ENCODE assay signal across 12 mouse cellular contexts in the genomic region with DNA sequence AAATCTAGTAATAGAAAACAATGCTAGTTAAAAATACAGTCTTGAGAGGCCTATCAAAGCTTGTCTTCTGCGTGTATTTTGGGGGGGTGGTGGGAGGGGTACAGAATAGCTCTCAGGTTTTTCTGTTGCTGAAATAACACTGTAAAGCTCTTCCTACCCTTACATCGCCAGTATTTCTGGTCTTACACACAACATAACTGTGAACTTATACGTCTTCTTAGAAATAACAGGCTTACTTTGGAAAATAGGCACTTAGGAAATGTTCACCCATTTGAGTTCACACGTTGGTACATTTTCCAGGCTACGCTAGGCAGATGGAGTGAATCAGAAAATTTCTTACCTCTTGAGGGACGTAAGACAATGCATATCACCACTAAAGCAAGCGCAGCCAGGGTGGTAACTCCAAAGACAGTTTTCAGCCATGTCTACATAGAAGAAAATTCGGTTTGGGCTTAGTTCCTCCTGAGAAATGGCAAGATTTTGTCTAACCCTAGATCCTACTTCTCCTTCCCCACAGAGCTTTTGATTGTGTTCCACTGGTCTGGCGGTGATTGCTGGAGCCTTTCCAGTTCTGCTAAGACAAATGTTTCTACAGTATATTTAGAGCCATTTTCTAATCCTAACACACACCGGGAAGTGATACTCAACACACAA. TPM values are rescaled to one million over a fixed set of nuclear protein-coding genes. Genes with fewer than 3 reads are reported as not detected.
DNase-seq lines count a peak whose midpoint lies in the region; ATAC-seq and TF ChIP-seq lines count a peak whose summit lies in the region.
"Had no signal": no experiment of that assay in that cellular context is flagged by ENCODE, and none has a peak within 500 bp of the region (broad histone marks: within the 10 kb centered on the region; RNA-seq: fewer than 3 reads in every experiment).

No protein-coding gene starts in this region.

- no peaks in the 10 kb centered on the region for H3K4me1 ChIP-seq in heart, embryonic 14.5 days (ENCODE audit: control insufficient read depth in 2 of 2, insufficient read depth in 2 of 2, low read length in 2 of 2)
- H3K4me1 ChIP-seq in neural tube, embryonic 11.5 days (ENCODE audit: control insufficient read depth, insufficient read depth, low read length), result no peaks in the 10 kb centered on the region
- no peaks in the 10 kb centered on the region for H3K4me1 ChIP-seq in intestine, embryonic 15.5 days (replicated peaks)
- H3K4me1 ChIP-seq in liver, postnatal 0 days (ENCODE audit: insufficient read depth), result no peaks in the 10 kb centered on the region

- H3K4me2 ChIP-seq in heart, embryonic 14.5 days (ENCODE audit: low read length), result peak overlapping the region; percentile 13
- H3K4me2 ChIP-seq in neural tube, embryonic 11.5 days (ENCODE audit: low read depth), result peak overlapping the region; percentile 12; the same call in 1 of the 2 replicates
- H3K4me2 ChIP-seq in intestine, embryonic 15.5 days (replicated peaks), result peak overlapping the region; percentile 36
- no peak overlapping the region for H3K4me2 ChIP-seq in liver, postnatal 0 days (ENCODE audit: low read depth, low read length)

- no peaks in the 10 kb centered on the region for H3K36me3 ChIP-seq in heart, embryonic 14.5 days (ENCODE audit: control insufficient read depth, insufficient read depth, low read length)
- H3K36me3 ChIP-seq in neural tube, embryonic 11.5 days (ENCODE audit: control insufficient read depth, insufficient read depth, low read length), result no peaks in the 10 kb centered on the region
- no peaks in the 10 kb centered on the region for H3K36me3 ChIP-seq in intestine, embryonic 15.5 days
- no peaks in the 10 kb centered on the region for H3K36me3 ChIP-seq in liver, postnatal 0 days (replicated peaks; ENCODE audit: insufficient read depth, low read length)

- DNase-seq in heart, postnatal 25 days (ENCODE audit: low spot score), result no peak
- DNase-seq in neural tube, embryonic 11.5 days (ENCODE audit: low spot score), result peak; percentile 16
- DNase-seq in neural tube, embryonic 10.5 days (ENCODE audit: extremely low spot score, low spot score), result no peak
- peak; percentile 55 for DNase-seq in telencephalon, adult 2 months (ENCODE audit: low read depth, low spot score)
- no peak for DNase-seq in thymus, adult 18-20 months
- no peak for DNase-seq in liver, postnatal 0 days
- DNase-seq: kidney, adult 11 months had no signal

- intact Hi-C loops in heart, postnatal 25 days (cut with DNase I), result no loop called here

- no peaks in the 10 kb centered on the region for H3K27me3 ChIP-seq in heart, embryonic 14.5 days (ENCODE audit: control insufficient read depth, insufficient read depth, low read length)
- H3K27me3 ChIP-seq in neural tube, embryonic 11.5 days (ENCODE audit: control insufficient read depth, insufficient read depth, low read length), result no peaks in the 10 kb centered on the region
- no peaks in the 10 kb centered on the region for H3K27me3 ChIP-seq in intestine, embryonic 15.5 days (replicated peaks)
- H3K27me3 ChIP-seq in liver, postnatal 0 days (ENCODE audit: insufficient read depth, low read length), result no peaks in the 10 kb centered on the region

- H3K9me3 ChIP-seq in heart, embryonic 14.5 days (ENCODE audit: control insufficient read depth, low read length), result no peaks in the 10 kb centered on the region
- H3K9me3 ChIP-seq in neural tube, embryonic 11.5 days (ENCODE audit: control insufficient read depth, low read length), result no peaks in the 10 kb centered on the region
- no peaks in the 10 kb centered on the region for H3K9me3 ChIP-seq in intestine, embryonic 15.5 days
- H3K9me3 ChIP-seq in liver, postnatal 0 days (ENCODE audit: low read length), result no peaks in the 10 kb centered on the region

- no peak overlapping the region; a peak in 2 of 4 replicates for H3K27ac ChIP-seq in heart, embryonic 14.5 days (replicated peaks in 1 of 2; ENCODE audit: control insufficient read depth in 1 of 2, insufficient read depth in 1 of 2, low read depth in 2 of 2, low read length in 2 of 2)
- peak overlapping the region; percentile 42; the same call in 1 of the 2 replicates for H3K27ac ChIP-seq in neural tube, embryonic 11.5 days (ENCODE audit: low read depth, low read length)
- H3K27ac ChIP-seq in intestine, embryonic 15.5 days, result peak overlapping the region; percentile 62
- no peak overlapping the region for H3K27ac ChIP-seq in liver, postnatal 0 days (ENCODE audit: low read depth)
- H3K27ac ChIP-seq: liver, embryonic 14.5 days had no signal

- no peak for TF ChIP-seq CTCF in liver, postnatal 0 days (IDR thresholded peaks at IDR 0.05; ENCODE audit: low read depth)

- no peak for TF ChIP-seq EP300 in liver, postnatal 0 days (IDR thresholded peaks at IDR 0.05; ENCODE audit: low read depth)

- H3K4me3 ChIP-seq in heart, embryonic 14.5 days (ENCODE audit: control insufficient read depth in 1 of 2, insufficient read depth in 1 of 2, low read depth in 1 of 2, low read length in 2 of 2), result 0 out of 4 replicates have a peak overlapping the region, but pooled peaks of 1 of the 2 experiments have one; percentile 7
- H3K4me3 ChIP-seq in neural tube, embryonic 11.5 days (ENCODE audit: low read depth, low read length), result peak overlapping the region; percentile 1; the same call in 1 of the 2 replicates
- peak overlapping the region; percentile 18 for H3K4me3 ChIP-seq in intestine, embryonic 15.5 days (replicated peaks)
- no peak overlapping the region for H3K4me3 ChIP-seq in liver, postnatal 0 days (ENCODE audit: low read depth, low read length)
- H3K4me3 ChIP-seq: myocyte had no signal

- WGBS in heart, embryonic 14.5 days, result 78% methylated on average over 10 of the region's 10 CpGs
- WGBS in neural tube, embryonic 11.5 days, result 73% methylated on average over 10 of the region's 10 CpGs
- WGBS in intestine, embryonic 15.5 days, result 65% methylated on average over 10 of the region's 10 CpGs
- WGBS in liver, postnatal 0 days (ENCODE audit: insufficient replicate concordance), result 77% methylated on average over 10 of the region's 10 CpGs

- ATAC-seq in heart, embryonic 14.5 days (ENCODE audit: insufficient number of reproducible peaks, insufficient read depth, low FRiP score, low read depth), result no peak
- ATAC-seq in neural tube, embryonic 11.5 days (ENCODE audit: insufficient read depth, low FRiP score, low TSS enrichment), result no peak
- ATAC-seq in intestine, embryonic 15.5 days, result no peak
- ATAC-seq in liver, postnatal 0 days, result no peak

- no peak overlapping the region for H3K9ac ChIP-seq in heart, embryonic 14.5 days (ENCODE audit: low read length)
- H3K9ac ChIP-seq in neural tube, embryonic 11.5 days (ENCODE audit: low read length), result no peak overlapping the region
- no peak overlapping the region for H3K9ac ChIP-seq in intestine, embryonic 15.5 days
- H3K9ac ChIP-seq in liver, postnatal 0 days (replicated peaks), result no peak overlapping the region
- H3K9ac ChIP-seq: liver, embryonic 14.5 days had no signal

RNA-seq across cellular contexts. Expression of gene Fap, which starts 0.6 kb away (rescaled TPM):
- 3.1 and 3.3 TPM in 2 replicates for polyA plus RNA-seq in heart, embryonic 14.5 days (2014; fragmentation: Nextera tagmentation; extraction: Ambion mirVana)
- 1 to 10 TPM; 3.7 to 5.9 TPM for total RNA-seq in heart, postnatal 25 days (2021)
- 10.7 and 11.7 TPM in 2 replicates for polyA plus RNA-seq in neural tube, embryonic 11.5 days (2014; fragmentation: Nextera tagmentation; extraction: Ambion mirVana)
- polyA plus RNA-seq in intestine, embryonic 15.5 days (2015; fragmentation: Nextera tagmentation; extraction: Ambion mirVana), result 11.9 and 12.4 TPM in 2 replicates
- 0.15 and 0.20 TPM in 2 replicates for polyA plus RNA-seq in liver, postnatal 0 days (2015; fragmentation: Nextera tagmentation; extraction: Ambion mirVana)
- total RNA-seq: ES-E14 had no signal

Comparison
In these comparisons a context has a peak if more than half of its experiments do, and no peak if none do; other contexts are left out.
1. DNase-seq: peak in neural tube, embryonic 11.5 days (single experiment) and telencephalon, adult 2 months (single experiment); none in heart, postnatal 25 days (single experiment), neural tube, embryonic 10.5 days (single experiment), thymus, adult 18-20 months (0 of 2) and liver, postnatal 0 days (single experiment).
2. H3K27ac ChIP-seq: peak in neural tube, embryonic 11.5 days (single experiment) and intestine, embryonic 15.5 days (single experiment); none in heart, embryonic 14.5 days (0 of 2) and liver, postnatal 0 days (single experiment).